Mouse (Mus musculus) gastrocnemius, postnatal 36 days (tissue): ENCODE data around the gene Leap2. TPM values are rescaled to one million over a fixed set of nuclear protein-coding genes. Genes with fewer than 3 reads are reported as not detected.

Experiments
- DNase-seq, 2 experiments: peaks; one replicate each; pipeline ENCODE4 v3.0.0; 2022
- intact Hi-C: fragments of 180-260 bp; cut with DNase I; formaldehyde crosslinking; loops from one replicate; pipeline ENCODE4 v1.15.1; 2025
- long read RNA-seq, 2 experiments: library from polyadenylated mRNA; stranded (forward); transcript quantifications; one replicate each; pipeline ENCODE4 v2.0.0; 2021
- total RNA-seq, 2 experiments: library from RNA; stranded (reverse); gene quantifications; 2 replicates each; pipeline ENCODE4 v1.2.3; 2021

The Leap2 gene
- not detected for total RNA-seq
- long read RNA-seq, experiment 1, result 0 reads
- long read RNA-seq, experiment 2, result 0 reads

DNA sequence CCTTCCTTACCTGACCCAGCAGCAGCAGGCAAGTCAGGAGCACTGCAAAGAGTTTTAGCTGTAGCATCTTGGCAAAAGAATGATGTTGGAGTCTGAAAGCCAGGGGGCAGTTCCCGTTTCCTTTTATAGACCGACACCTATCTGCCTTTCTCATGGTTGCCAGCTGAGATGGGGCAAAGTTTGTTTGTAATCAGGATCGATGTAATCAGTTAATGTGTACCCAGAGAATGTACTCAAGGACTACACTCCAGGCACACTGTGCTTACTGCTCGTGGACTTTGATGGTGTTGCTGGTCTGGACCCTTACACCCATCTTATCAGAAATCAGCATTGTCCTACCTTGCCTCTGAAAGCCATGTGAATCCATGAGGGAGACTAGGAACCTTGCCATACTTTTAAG lies at the start of gene Leap2:
Gene Leap2 (minus strand): TSS at position 135 of the 400 bp plus-strand sequence.
- intact Hi-C loops, result no loop called here
- DNase-seq, result no peak

DNA sequence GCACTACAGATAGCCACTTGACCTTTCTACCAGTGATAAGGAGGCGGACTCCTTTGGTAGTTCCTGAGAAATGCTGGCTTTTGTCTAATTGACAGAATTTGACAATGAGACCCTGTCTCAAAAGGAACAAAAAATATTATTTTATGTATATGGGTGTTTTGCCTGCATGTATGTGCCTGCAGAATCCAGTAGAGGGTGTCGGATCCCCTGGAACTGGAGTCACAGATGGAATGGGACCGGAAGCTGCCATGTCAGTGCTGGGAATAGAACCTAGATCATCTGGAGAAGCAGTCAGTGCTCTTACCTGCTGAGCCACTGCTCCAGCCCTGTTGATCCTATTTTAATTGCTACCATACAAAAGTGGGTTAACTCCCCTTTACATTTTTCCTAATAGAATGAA lies 49.7 kb upstream of the Leap2 start:
- intact Hi-C loops, result loop anchor here (1.0 to 10.0 kb wide), 3 partner anchors 18 to 92 kb away; partner anchors contain the start of gene Kif3a
- DNase-seq, result no peak

DNA sequence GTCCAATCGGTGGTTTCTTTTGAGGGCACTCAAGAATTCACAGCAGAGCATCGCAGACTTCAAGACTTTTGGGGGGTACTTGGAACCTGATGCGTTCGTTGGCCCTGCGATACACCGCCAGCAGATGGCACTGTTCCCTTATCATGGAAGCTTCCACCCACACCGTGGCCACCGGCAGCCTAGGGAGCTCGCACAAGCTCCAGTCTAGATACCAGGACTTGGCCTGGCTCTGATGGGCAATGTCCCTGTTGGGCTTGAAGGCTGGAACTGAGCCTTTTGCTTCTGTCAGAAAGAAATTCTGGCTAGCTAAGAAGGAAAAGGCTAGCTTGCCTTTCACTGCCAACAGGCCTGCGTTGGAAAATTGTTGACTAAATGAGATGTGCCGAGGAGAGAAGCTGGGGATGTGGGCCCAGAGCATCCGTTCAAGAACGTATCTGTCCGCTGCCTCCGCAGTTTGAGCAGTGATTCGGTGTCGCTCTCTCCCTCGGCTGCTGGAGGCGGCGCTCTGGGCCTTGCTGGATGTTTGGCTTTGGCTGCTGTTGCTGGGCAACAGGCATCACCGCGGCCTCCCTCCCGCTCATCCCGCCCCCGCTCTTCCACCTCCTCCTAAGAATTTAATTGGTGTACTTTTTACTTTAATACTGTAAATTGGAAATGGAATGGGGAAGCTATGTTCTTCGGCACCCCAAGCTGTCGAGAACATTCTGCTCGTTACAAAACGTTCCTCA lies 47.2 kb upstream of the Leap2 start, which contains the start of gene Gm9837:
Gene Gm9837 (minus strand): TSS at position 512 of the 728 bp plus-strand sequence.
- intact Hi-C loops, result loop anchor here (2.0 to 10.0 kb wide), 4 partner anchors 52 to 265 kb away; partner anchors contain the start of gene Kif3a
- DNase-seq, result peak; percentile 85 to 88

DNA sequence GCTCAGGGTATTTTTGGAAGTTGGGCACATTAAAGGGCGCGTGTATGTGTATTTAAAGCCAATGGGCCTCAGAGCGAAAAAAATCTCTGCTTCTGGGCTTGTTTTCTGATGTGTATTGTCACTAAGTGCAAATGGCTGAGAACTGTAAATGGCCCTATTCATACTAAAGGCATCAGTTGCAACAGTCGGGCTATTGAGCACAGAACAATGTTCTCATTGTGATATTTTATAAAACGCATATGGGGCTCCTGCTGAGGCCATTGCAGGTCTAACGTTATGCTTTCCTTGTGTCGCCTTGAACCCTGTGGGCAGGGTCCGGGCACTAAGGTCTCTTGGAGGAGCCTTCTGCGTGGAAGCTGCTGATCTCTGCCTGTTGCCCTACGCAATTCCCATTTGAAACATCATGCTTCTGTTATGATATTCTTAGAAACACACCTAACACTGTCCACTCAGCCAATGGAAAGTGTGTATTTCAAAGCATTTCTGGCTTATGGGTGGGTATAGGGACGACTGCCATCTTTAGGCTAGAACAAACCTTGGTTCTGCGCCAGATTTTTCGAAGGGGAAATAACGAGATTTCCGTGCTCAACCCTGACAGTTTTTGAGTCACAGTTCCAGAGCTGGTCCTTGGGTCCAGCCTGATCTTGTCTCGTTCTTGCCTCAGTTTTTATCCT lies 46.5 kb upstream of the Leap2 start:
- intact Hi-C loops, result loop anchor here (10.0 kb wide), 1 partner anchor 265 kb away; no protein-coding TSS in a partner anchor
- no peak for DNase-seq

DNA sequence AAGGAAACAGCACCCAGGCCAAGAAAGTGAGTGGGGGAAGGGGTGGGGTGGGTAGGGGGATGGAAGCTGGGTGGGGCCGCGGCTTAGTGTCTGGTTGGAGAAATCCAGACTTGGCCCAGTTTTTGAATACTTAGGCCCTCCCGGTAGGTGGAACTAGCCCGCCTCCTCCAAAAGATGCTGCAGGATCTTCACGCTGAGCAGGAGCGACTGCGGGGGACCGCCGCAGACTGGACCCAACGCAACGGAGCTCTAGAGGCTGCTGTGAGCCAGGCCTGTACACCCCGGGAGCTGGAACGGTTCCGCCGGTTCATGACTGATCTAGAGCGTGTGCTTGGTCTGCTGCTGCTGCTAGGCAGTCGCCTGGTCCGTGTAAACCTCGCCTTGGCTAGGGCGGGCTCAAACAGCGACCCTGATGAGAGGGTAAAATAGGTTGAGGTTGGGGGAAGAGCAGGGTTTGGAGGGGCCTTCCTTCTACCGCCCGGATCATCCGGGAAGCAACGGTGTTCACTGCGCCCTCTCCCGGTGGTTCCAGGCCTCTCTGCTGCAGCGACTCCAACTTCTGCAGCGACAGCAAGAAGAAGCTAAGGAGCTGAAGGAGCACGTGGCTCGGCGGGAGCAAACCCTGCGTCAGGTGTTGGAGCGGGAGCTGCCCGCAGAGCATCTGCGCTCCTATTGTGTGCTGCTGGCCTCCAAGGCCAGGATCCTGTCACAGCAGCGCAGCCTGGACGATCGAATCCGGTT lies 43.4 kb upstream of the Leap2 start:
- peak; percentile 73 to 77 for DNase-seq
- intact Hi-C loops, result loop anchor here (10.0 kb wide), 1 partner anchor 268 kb away; no protein-coding TSS in a partner anchor

DNA sequence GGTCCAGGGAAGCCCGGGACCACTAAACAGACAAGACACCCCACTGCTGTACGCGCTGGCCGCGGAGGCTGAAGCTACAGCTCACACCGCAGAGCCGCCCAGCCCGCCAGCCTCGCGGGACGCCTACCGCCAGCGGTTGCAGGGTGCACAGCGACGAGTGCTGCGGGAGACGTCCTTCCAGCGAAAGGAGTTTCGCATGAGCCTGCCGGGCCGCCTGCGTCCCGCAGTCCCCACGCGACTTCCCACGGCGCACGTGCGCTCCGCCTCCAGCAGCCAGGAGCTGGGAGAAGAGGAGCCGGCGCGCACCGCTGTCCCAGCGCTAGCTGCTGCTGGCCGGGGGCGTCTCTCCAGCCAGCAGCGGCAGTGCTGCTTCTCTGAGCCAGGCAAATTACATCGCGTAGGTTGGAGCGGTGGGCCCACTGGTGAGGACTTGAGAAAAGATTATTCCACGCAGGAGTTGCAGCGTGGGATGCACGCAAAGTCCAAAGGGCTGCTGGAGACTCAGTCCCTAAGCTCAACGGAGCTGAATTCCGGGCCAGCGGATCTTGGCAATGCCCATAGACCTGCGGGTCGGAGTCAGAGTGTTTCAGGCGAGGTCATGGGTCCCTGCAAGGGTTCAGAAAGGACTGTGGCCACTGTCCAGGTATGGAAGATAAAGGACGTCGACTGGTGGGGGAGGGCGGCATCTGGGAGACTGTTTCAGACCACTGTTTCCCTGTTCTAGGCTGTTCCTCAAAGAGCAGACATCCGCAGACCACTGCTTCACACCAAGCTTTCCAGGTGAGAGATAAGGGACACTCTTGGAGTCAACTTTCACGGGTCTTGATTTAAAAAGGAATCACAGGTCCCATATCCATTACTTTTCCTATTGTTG lies 40.8 kb upstream of the Leap2 start:
- intact Hi-C loops, result loop anchor here (10.0 kb wide), 1 partner anchor 271 kb away; no protein-coding TSS in a partner anchor
- DNase-seq, result no peak

DNA sequence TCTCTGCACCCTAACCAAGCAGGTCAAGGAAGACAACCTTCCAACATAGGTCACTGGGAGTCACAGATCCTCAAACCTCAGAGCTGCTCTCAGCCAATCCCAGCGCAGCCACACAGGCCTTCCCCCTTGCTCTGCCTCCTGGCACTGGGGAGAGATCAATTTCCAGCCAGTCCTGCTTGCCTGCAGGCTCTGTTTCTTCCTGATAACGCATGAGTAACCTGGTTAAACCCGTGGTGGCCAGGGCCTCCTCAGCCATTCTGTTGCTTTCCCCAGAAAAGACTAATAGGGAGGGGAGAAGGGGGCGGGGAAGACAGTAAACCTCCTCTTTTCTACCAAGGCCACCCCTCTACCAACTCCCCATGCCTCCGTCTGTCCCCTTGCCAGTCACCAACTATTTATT lies 38.8 kb upstream of the Leap2 start:
- intact Hi-C loops, result loop anchor here (10.0 kb wide), 1 partner anchor 273 kb away; no protein-coding TSS in a partner anchor
- no peak for DNase-seq

DNA sequence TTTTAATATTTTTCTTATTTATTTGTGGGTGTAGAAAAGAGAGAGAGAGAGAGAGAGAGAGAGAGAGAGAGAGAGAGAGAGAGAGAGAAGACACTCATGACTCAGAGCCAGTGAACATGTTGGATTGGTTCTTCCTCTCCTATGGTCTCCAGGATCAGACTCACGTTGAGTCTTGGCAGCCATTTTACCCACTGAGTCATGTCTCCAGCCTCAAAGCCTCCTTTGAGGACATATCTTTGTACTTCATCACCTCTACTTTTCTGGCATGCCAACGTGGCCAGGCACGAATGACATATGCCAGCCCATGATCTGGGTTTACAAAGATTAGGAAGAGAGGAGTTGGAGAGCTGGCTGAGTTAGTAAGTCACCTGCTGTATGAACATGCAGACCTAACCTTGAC lies 37.2 kb upstream of the Leap2 start:
- DNase-seq, result no peak
- intact Hi-C loops, result loop anchor here (10.0 kb wide), 1 partner anchor 275 kb away; no protein-coding TSS in a partner anchor

DNA sequence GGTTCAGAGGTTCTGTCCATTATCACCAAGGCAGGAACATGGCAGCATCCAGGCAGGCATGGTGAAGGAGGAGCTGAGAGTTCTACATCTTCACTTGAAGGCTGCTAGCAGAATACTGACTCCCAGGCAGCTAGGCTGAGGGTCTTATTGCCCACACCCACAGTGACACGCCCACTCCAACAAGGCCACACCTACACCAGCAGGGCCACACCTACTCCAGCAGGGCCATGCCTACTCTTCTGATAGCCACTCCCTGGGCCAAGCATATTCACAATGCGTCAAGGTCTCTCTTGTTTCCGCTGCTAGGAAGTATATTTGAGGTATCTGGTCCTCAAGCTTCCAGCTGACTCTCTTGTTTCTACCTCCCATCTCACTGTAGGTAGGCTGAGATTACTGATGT lies 36.0 kb upstream of the Leap2 start:
- DNase-seq, result no peak
- intact Hi-C loops, result no loop called here

DNA sequence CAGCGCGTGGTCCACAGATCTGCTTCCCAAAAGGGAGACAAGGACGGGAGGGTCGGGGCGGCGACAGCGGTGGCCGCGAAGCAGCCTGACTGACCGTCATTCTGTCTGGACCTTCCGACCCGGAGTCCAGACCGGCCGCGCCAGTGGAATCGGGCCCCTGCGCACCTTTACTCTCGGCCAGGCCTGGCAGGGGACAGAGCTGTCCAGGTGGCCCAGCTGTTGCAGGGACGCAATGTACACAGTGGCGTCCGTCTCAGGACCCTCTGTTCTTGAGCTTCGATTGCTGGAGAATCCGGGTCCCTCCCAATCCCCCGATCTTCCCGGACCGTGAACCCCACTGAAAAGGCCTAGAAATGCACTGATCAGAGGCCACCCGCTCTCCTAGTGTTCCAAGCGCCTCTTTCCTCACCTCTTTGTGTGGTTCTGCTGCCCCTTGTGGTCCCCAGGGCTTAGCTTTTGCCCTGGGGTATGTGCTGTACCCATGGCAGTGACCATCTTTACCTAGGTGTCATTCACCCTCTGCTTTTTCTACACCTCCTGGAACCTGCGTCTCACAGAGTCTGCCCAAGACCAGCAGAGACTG lies 34.5 kb upstream of the Leap2 start:
- intact Hi-C loops, result no loop called here
- no peak for DNase-seq

DNA sequence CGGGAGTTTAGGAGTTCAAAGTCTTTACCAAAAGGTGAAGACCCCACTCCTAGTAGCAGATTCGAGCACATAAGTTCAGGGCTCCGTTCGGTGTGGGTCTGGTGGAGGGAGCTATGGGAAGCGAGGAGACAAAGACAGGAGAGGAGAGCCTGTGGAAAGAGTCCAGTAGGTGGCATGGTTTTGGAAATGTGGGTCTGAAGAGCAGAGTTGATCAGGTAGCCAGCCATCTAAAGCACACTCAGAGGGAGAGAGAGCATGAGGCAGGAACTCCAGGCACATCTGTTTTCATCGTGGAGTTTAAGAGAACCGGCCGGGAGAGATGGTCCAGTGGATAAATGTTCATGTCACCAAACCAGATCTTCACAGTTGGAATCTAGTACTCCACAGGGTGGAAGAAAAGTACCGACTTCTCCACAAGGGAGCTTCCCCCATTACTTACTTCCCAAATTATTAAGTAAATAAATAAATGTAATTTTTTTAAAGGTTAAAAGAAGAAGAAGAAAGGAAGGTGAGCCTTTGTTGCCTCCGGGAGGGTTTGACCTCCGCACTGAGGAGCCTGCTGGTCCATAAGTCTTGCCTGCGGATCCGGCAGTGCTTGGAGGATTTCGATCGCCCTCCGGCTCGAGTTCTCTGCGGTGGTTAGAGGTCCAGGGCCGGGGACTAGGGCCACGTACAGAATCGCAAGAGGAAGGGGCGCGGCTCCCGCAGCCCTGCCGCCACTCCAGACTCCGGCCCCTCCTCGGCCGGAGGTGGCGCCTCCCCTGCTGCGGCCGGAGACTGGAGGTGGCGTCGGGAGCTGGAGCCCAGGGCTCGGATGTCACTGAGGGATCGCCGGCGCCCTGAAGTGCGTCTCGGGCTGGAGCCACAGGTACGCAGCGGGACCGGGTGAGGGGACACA lies 33.8 kb upstream of the Leap2 start, which contains the start of the genes Gm10447 and Shroom1:
Gene Gm10447 (minus strand): TSS at position 637 of the 898 bp plus-strand sequence.
Gene Shroom1 (plus strand): TSS at position 732 of the 898 bp plus-strand sequence.
- DNase-seq, result peak; percentile 37
- intact Hi-C loops, result no loop called here

DNA sequence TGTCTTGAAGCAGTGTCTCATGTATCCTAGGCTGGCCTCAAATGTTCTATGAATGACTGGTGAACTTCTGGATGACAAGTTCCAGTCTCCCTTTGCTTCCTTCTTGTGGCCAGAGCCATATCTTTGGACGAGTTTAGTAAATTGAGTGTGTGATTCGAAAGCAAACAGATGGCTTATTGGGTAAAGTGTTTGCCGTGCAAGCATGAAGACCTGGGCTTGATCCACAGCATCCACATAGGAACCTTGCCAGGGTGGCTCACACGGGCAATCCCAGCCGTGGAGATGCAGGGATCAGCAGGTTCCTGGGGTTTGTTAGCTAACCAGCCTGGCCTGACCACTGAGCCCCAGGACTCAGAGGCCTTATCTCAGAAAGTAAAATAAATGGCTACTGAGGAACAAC lies 30.1 kb upstream of the Leap2 start:
- intact Hi-C loops, result no loop called here
- no peak for DNase-seq

DNA sequence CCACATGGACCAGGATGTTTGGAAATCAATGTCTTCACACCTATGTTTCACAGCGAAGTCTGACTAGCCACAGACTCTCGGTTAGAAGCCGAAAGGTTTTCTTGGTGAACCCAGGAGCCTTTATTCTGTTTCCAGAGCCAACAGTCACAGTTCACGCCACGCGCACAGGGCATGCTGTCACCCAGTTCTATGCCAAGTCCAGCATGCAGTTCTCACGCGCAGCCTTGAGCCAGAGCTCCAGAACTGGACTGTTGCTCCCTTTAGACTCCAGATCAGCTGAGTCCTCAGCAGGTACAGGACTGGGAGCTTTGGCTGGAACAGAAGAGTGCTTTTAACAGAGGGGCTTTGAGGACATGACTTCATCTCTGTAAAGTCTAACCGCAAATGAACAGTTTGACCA lies 29.4 kb upstream of the Leap2 start:
- intact Hi-C loops, result no loop called here
- DNase-seq, result no peak

DNA sequence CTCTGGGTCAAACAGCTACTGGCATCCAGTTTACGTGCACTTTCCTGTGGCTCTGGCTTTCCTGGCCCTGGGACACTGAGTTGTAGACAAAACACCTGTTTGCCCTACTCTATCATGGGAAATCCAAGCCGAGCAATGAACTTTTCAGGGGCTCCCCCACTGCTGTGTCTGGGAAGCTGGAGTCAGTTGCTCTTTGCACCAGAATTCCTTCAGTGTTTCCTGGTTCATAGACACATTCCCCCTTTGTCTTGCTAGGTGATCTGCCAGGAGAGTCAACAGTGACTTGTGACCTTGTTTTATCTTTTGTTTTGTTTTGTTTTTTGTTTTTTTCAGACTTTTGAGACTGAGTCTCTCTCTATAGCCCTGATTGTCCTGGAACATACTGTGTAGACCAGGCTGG lies 28.4 kb upstream of the Leap2 start:
- intact Hi-C loops, result no loop called here
- DNase-seq, result no peak

DNA sequence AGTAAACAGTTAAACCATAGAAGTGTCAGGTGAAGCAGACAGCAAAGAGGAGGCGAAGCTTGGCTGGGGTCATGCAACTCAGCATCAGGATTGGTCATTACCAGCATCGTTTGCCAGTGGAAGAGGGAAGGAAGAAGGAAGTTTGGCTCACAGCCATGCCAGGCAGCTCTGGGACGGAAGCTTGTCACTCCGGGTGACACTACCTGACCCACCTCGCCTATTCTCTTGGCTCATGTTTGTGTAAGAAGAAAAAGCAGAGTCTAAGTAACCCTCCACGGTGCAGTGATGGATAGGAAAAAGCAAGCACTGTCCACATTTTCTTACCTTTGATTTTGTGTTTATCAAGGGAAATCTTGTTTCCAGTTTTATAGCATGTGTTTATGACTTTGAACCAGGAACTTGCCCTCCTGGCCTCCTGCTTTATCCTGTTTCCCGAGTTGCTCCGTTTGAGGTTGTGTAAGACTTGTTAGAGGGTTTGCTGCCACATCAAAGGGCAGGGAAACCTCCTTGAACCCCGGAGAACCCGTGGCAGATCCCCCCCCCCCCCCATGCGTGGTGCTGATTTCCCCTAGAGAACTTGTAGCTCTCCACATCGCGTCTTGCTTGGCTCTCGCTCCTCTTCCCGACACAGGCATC lies 27.2 kb upstream of the Leap2 start:
- no peak for DNase-seq
- intact Hi-C loops, result no loop called here

DNA sequence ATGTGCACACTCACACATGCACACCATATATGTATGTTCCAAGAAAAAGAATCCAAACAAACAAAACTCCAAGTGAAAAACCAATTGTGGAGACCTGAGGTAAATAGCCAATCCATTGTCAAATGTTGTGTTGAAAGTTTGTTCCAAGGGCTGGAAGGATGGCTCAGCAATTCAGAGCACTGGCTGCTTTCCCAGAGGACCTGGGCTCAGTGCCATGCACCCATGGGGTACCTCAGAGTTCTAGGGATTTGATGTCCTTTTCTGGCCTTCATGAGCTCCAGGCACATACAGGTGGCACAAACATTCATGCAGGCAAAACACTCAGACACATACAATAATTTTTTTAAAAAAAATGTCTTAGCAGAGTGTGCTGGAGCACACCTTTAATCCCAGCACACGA lies 25.6 kb upstream of the Leap2 start:
- peak; percentile 47 for DNase-seq
- intact Hi-C loops, result no loop called here

DNA sequence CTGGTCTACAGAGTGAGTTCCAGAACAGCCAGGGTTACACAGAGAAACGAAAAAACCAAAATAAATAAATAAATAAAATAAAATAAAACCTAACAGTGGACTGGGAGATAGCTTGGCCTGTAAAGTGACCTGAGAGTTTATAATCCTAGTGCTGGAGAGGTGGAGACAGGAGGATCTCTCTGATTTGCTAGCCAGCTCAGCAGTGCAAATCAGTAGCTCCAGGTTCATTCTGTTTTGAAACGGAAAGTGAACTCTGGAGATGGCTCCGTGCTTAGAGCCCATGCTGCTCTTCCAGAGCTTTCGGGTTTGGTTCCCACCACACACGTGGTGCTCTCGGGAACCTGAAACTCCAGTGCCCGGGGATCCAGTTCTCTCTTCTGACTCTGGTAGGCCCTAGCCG lies 25.0 kb upstream of the Leap2 start:
- intact Hi-C loops, result no loop called here

DNA sequence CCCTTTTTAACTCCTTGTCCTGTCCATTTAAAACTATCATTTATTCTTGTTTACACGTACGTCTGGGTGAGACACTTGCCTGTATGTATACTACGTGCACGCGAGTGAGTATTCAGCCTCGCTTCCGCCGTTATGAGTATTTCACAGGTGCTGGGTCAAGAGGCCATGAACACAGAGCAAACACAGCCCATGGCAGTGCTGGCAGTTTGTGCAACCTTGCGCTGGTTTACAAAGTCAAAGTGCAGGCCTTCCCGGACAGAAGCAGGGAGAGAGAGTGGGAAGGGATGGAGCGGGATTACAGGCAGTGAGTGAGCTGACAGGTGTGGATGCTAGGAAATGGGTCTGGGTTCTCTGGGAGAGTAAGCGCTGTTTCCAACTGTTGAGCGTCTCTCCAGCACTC lies 23.2 kb upstream of the Leap2 start:
- no peak for DNase-seq
- intact Hi-C loops, result no loop called here

More for the DNA sequence above, 25.0 kb upstream of the Leap2 start:
- no peak for DNase-seq
